Mouse (Mus musculus) heart, embryonic 11.5 days (tissue): ENCODE measurements at regions not wholly inside any gene's neighbourhood (a gene's known extent, or its start where the extent isn't known, plus 50 kb on each side); places are given as distances from the start of the nearest gene placed in this dataset.
A peak's percentile ranks its signal among the peaks of the same experiment; 100 is the strongest.

Experiments
- ATAC-seq: fragments of 200-750 bp; cut with Nextera tagmentation; replicated peaks from 2 replicates; pipeline ENCODE4 v1.8.0; 2017; ENCODE audit warnings: moderate library complexity; ENCODE audit not compliant: insufficient number of reproducible peaks, low FRiP score, low TSS enrichment
- H3K27ac ChIP-seq: fragments of 300-500 bp; sonication (generic); 2 replicates; pipeline ENCODE4 v1.5.1; 2014; ENCODE audit warnings: mild to moderate bottlenecking, low read depth, low read length
- H3K27me3 ChIP-seq: fragments of 300-500 bp; sonication (generic); 2 replicates; pipeline ENCODE4 v1.6.1; 2014; ENCODE audit warnings: mild to moderate bottlenecking, low read length, mixed read lengths; ENCODE audit not compliant: control insufficient read depth, insufficient read depth
- H3K36me3 ChIP-seq: fragments of 300-500 bp; sonication (generic); 2 replicates; pipeline ENCODE4 v1.6.1; 2014; ENCODE audit warnings: mild to moderate bottlenecking, low read length, moderate library complexity, mixed read lengths; ENCODE audit not compliant: control insufficient read depth, insufficient read depth
- H3K4me1 ChIP-seq: fragments of 300-500 bp; sonication (generic); 2 replicates; pipeline ENCODE4 v1.6.1; 2014; ENCODE audit warnings: low read length; ENCODE audit not compliant: control insufficient read depth, insufficient read depth
- H3K4me2 ChIP-seq: fragments of 300-500 bp; sonication (generic); 2 replicates; pipeline ENCODE4 v1.6.1; 2014; ENCODE audit warnings: mild to moderate bottlenecking, moderate library complexity
- H3K4me3 ChIP-seq: fragments of 300-500 bp; sonication (generic); 2 replicates; pipeline ENCODE4 v1.5.1; 2014; ENCODE audit warnings: low read depth, low read length
- H3K9ac ChIP-seq: fragments of 300-500 bp; sonication (generic); 2 replicates; pipeline ENCODE4 v1.6.1; 2014; ENCODE audit warnings: mild to moderate bottlenecking, low read depth, low read length, moderate library complexity
- H3K9me3 ChIP-seq: fragments of 300-500 bp; sonication (generic); replicated peaks from 2 replicates; pipeline ENCODE4 v1.6.1; 2016; ENCODE audit warnings: low read length; ENCODE audit not compliant: control insufficient read depth
- WGBS: fragments of 180-500 bp; shearing (Covaris S2); extraction: QIAGEN DNeasy Blood & Tissue Kit; methylation state at CpG from one replicate; pipeline ENCODE4 v1.1.7; 2014; ENCODE audit not compliant: insufficient replicate concordance; 5-methylcytosine and 5-hydroxymethylcytosine counted together

DNA sequence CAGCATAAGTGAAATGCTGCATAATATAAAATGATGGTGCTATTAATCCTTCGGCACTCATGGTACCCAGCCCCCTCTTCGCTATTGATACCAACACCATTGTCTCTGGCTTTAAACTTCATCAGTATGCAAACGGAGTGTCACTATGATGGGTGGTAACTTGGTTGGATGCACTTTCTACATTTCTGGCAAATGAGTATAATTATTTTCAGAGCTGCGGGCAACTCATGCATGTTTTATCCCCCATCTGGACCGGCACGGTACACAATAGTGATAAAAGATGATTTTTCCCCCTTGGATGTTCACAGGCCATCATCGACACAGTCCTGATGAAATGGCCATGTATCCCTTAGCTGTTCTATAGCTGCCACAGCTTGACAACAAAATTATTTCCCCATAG, 503.9 kb upstream of the Smim15 start:
- WGBS: 87% methylated on average over 7 of the region's 7 CpGs
- H3K4me1 ChIP-seq: no peaks in the 10 kb centered on the region
- H3K36me3 ChIP-seq: no peaks in the 10 kb centered on the region
- no peak overlapping the region for H3K4me2 ChIP-seq
- no peak overlapping the region for H3K9ac ChIP-seq
- no peak overlapping the region for H3K27ac ChIP-seq
- ATAC-seq: no peak
- no peaks in the 10 kb centered on the region for H3K9me3 ChIP-seq
- H3K27me3 ChIP-seq: no peaks in the 10 kb centered on the region
- no peak overlapping the region for H3K4me3 ChIP-seq

DNA sequence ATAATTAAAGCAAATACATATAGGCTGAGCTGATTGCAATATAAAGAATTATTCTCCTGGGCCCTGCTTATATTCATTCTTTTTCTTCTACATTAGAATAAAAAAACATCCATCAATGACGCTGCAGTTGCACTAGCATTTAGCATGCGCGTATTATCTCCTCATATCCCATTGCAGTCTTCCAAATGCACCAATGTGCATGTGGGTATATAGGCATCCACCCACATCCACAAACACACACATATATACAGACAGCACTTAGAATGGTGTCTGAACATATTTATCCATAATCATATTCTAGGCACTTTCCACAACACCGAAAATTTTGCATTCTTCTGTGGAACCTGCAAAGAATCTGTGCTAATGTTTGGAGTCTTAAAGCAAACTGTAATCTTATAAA, 504.4 kb upstream of the Smim15 start:
- H3K4me3 ChIP-seq: no peak overlapping the region
- no peak overlapping the region for H3K4me2 ChIP-seq
- H3K36me3 ChIP-seq: no peaks in the 10 kb centered on the region
- H3K27ac ChIP-seq: no peak overlapping the region
- 84% methylated on average over 4 of the region's 4 CpGs for WGBS
- H3K9me3 ChIP-seq: no peaks in the 10 kb centered on the region
- no peak overlapping the region for H3K9ac ChIP-seq
- ATAC-seq: no peak
- H3K4me1 ChIP-seq: no peaks in the 10 kb centered on the region
- H3K27me3 ChIP-seq: no peaks in the 10 kb centered on the region

DNA sequence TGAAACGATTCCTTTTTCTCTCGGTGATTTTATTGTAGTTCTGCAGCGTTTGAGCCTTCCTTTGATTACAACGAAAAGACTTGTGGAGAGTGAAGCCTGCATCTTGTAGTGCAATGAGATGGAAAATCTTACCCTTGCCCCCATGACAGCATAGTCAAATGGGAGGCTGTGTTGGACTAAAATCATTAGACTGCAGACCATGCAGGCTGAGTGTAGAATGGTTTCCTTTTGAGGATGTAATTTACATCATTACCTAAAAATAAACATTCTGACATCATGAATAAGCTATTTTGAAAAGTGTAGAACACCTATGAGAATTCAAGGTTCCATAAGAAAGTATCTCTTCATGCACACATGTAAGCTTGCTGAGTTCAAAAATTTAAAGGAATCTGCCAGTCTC, 504.9 kb upstream of the Smim15 start:
- no peak overlapping the region for H3K4me2 ChIP-seq
- no peak overlapping the region for H3K9ac ChIP-seq
- no peaks in the 10 kb centered on the region for H3K27me3 ChIP-seq
- no peak overlapping the region for H3K4me3 ChIP-seq
- H3K27ac ChIP-seq: no peak overlapping the region
- no peaks in the 10 kb centered on the region for H3K9me3 ChIP-seq
- no peaks in the 10 kb centered on the region for H3K4me1 ChIP-seq
- ATAC-seq: no peak
- WGBS: 84% methylated on average over 4 of the region's 4 CpGs
- H3K36me3 ChIP-seq: no peaks in the 10 kb centered on the region

DNA sequence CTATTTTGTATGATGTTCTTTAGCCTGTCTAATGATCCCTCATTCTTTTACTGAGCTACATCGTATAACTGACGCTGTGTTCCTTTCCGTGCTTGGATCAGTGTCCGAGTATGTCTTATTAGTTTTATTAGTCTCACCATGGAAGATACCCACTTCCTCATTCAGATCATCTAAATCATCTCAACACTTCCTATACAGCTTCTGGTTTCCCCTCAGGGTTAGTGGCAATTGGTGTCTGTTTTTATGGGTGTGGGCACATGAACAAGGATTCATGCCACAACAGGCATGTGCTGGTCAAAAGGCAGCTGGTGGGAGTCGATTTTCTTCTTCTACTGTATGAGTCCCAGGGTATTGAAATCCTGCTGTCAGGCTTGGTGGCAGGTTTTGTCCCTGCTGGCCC, 509.0 kb upstream of the Smim15 start:
- Histone ChIP-seq H3K27ac (no peak overlapping the region), H3K9ac (no peak overlapping the region), H3K36me3 (no peaks in the 10 kb centered on the region), H3K9me3 (no peaks in the 10 kb centered on the region), H3K4me2 (no peak overlapping the region), H3K4me3 (no peak overlapping the region), H3K27me3 (no peaks in the 10 kb centered on the region), H3K4me1 (no peaks in the 10 kb centered on the region)
- ATAC-seq: no peak
- WGBS: 84% methylated on average over 5 of the region's 5 CpGs

DNA sequence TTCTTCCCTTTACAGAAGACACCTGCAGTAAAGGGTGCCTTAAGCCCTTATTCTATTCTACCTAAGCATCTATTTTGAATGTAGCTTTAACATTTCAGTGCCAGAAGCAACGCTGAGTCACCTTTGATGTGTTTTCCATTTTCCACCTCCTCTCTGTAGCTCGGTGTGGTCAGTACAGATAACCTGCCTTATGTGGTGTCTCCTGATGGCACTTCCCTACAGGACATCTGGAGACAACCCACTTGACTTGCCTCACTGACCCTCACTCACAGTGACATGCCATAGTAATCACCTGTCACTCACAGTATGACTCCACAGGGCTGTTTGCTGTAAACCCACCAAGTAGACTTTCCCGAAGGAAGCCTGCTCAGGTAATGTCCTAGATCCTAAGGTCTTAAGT, 510.9 kb upstream of the Smim15 start:
- H3K4me1 ChIP-seq: no peaks in the 10 kb centered on the region
- no peak overlapping the region for H3K4me3 ChIP-seq
- H3K27me3 ChIP-seq: no peaks in the 10 kb centered on the region
- ATAC-seq: 0 out of 2 replicates have a peak, but pooled peaks have one; percentile 42
- H3K4me2 ChIP-seq: no peak overlapping the region
- H3K9me3 ChIP-seq: no peaks in the 10 kb centered on the region
- H3K9ac ChIP-seq: no peak overlapping the region
- no peak overlapping the region for H3K27ac ChIP-seq
- no peaks in the 10 kb centered on the region for H3K36me3 ChIP-seq
- 70% methylated on average over 3 of the region's 3 CpGs for WGBS

DNA sequence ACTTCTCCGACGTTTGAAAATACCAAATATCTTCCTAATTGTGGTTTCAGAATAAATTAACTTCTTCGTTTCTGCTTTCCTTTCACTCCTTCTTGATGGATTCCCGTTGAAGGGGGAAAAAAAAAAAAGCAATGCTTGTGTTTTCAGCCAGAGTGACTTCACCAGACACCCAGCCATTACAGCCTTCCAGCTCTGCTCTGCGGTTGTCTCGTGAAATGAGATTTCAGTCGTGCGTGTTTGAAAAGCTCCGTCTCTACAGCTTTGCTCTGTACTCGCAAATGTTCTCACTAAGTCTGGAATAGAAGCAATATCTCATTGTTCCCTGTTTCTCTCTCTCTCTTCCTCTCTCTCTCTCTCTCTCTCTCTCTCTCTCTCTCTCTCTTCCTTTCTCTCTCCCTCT, 509.6 kb upstream of the Kif2a start:
- Histone ChIP-seq H3K4me2 (no peak overlapping the region), H3K9ac (no peak overlapping the region), H3K4me1 (no peaks in the 10 kb centered on the region), H3K4me3 (no peak overlapping the region), H3K27ac (no peak overlapping the region), H3K36me3 (no peaks in the 10 kb centered on the region), H3K27me3 (no peaks in the 10 kb centered on the region), H3K9me3 (no peaks in the 10 kb centered on the region)
- no peak for ATAC-seq
- WGBS: 57% methylated on average over 10 of the region's 10 CpGs

DNA sequence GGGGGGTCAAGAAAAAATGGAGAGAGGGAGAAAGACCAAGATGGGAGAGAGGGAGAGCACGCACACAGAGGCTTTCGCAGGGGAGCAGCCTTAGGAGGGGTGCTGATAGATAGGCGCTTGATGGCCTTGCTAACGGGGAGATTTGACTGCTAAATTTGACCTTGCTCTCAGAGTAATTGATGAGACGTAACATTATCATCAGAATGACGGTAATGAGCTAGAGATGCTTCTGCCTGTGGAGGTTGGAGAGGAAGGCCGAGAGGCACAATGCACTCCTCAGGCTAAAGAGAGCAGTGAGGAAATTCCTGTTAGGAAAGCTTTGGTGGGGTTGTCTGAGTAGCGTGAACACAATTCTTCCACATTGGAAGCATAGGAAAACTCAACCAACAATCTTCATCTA, 509.1 kb upstream of the Kif2a start:
- Histone ChIP-seq H3K27me3 (no peaks in the 10 kb centered on the region), H3K4me3 (no peak overlapping the region), H3K9me3 (no peaks in the 10 kb centered on the region), H3K27ac (no peak overlapping the region), H3K4me1 (no peaks in the 10 kb centered on the region), H3K4me2 (no peak overlapping the region), H3K9ac (no peak overlapping the region), H3K36me3 (no peaks in the 10 kb centered on the region)
- 29% methylated on average over 8 of the region's 8 CpGs for WGBS
- ATAC-seq: no peak

DNA sequence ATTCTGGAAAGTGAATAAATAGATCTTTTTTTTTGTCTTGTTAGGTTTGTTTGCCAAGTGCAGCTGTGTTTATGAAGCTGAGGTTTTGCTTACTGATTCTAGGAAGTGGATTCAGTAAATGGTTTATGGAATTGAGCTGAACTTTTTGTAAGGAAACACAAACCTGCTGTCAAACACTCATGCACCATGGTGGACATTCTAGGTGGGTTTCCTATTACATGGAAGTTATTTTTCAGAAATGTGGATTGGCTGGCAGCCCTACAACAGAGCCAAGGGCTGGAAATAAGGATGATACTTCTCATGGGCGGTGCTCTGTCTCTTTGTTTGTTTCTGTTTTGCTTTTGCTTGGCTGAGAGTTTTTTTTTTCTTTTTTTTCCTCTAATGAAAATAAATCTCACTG, 508.5 kb upstream of the Kif2a start:
- H3K9ac ChIP-seq: no peak overlapping the region
- H3K27me3 ChIP-seq: no peaks in the 10 kb centered on the region
- no peak for ATAC-seq
- no peak overlapping the region for H3K4me2 ChIP-seq
- WGBS: 74% methylated on average over 1 of the region's 1 CpGs
- H3K27ac ChIP-seq: no peak overlapping the region
- H3K4me1 ChIP-seq: no peaks in the 10 kb centered on the region
- no peaks in the 10 kb centered on the region for H3K9me3 ChIP-seq
- no peaks in the 10 kb centered on the region for H3K36me3 ChIP-seq
- no peak overlapping the region for H3K4me3 ChIP-seq

DNA sequence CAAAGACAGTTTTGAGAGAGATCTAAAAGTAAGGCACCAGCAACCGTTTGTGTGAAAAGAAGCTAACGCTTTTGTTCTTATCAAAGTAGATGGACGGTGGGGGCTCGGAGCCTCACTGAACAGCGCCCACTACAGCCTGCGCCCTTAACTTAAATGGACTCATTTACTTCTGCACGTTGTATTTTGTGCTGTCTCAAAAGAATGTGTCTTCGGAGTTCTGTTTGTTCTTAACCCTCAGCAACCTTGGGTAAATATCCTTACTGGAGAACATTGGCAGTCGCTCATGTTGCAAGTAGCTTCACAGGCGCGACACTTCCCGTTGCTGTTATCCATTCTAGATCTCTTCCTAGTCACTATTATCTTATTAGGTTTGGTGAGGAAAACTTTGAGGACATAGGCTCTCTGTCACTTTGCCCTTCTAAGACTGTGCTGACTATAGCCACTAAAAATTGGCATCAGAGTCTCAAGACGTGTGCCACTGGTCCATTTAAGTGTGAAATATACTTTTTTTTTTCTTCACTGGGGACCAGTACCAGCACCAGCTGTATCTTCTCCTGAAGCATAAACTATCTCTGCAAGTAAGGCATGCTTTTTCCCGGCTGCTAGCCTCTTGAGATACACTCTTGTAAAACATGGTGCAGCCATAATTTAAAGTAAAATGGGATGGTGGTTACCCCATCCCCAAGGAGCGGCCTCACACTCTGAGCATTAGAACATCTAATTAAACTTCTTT, 507.0 kb upstream of the Kif2a start:
- no peaks in the 10 kb centered on the region for H3K36me3 ChIP-seq
- no peaks in the 10 kb centered on the region for H3K27me3 ChIP-seq

More for the DNA sequence above, 507.0 kb upstream of the Kif2a start:
- Histone ChIP-seq H3K27ac (no peak overlapping the region), H3K4me3 (no peak overlapping the region), H3K4me2 (no peak overlapping the region), H3K4me1 (no peaks in the 10 kb centered on the region), H3K9ac (no peak overlapping the region), H3K9me3 (no peaks in the 10 kb centered on the region)
- ATAC-seq: no peak
- WGBS: 65% methylated on average over 15 of the region's 15 CpGs
